Mouse (Mus musculus) olfactory bulb, adult 2 months (tissue): Measurements from ENCODE around the gene Map3k4. TPM values are rescaled to one million over a fixed set of nuclear protein-coding genes. Genes with fewer than 3 reads are reported as not detected.

Source experiments
- H3K27ac ChIP-seq: fragments of 200-500 bp; 2 replicates; pipeline ENCODE4 v1.5.1; 2012; ENCODE audit warnings: low read depth, low read length; ENCODE audit not compliant: insufficient read depth
- H3K4me1 ChIP-seq: fragments of 200-500 bp; 2 replicates; pipeline ENCODE4 v1.6.1; 2012; ENCODE audit warnings: low read length; ENCODE audit not compliant: control insufficient read depth, insufficient read depth
- H3K4me3 ChIP-seq: fragments of 200-500 bp; 2 replicates; pipeline ENCODE4 v1.5.1; 2012; ENCODE audit warnings: mild to moderate bottlenecking, low read depth, low read length, moderate library complexity; ENCODE audit not compliant: insufficient read depth
- CTCF ChIP-seq: fragments of 200-500 bp; IDR thresholded peaks from 2 replicates; pipeline ENCODE4 v1.5.1; 2012; ENCODE audit warnings: low read depth, mild to moderate bottlenecking, low read length, moderate library complexity; ENCODE audit not compliant: insufficient read depth
- POLR2A ChIP-seq: fragments of 200-500 bp; IDR thresholded peaks from 2 replicates; pipeline ENCODE4 v1.6.1; 2012; ENCODE audit warnings: mild to moderate bottlenecking, low read depth, low read length, moderate library complexity; ENCODE audit not compliant: insufficient read depth
- WGBS: fragments of 180-500 bp; shearing (Covaris S2); methylation state at CpG from one replicate; pipeline ENCODE4 v1.1.7; 2018; 5-methylcytosine and 5-hydroxymethylcytosine counted together
- polyA plus RNA-seq: library from polyadenylated mRNA; stranded (reverse); fragments of >200 nt; gene quantifications from 2 replicates; pipeline ENCODE4 v1.2.4, GENCODE M21; 2012; ENCODE audit warnings: low replicate concordance; ENCODE audit not compliant: missing spikeins, insufficient read depth, insufficient read length

The Map3k4 gene
- polyA plus RNA-seq, 1 experiment, result not detected

GRCm38 (mm10) chr17:12277297-12277696 lies 41.3 kb downstream of the Map3k4 start:
- H3K27ac ChIP-seq, result no peak overlapping the region
- no peak for TF ChIP-seq POLR2A
- TF ChIP-seq CTCF, result no peak
- peaks cover 29% of the 10 kb centered on the region for H3K4me1 ChIP-seq
- no peak overlapping the region for H3K4me3 ChIP-seq
- WGBS, result 81% methylated on average over 4 of the region's 4 CpGs

- WGBS, result 55% methylated on average over 11 of the region's 11 CpGs
- H3K27ac ChIP-seq, result no peak overlapping the region
- TF ChIP-seq POLR2A (no peak), CTCF (no peak)
- H3K4me1 ChIP-seq, result peaks cover 29% of the 10 kb centered on the region
- no peak overlapping the region for H3K4me3 ChIP-seq
Observed at GRCm38 (mm10) chr17:12276496-12277200, 41.9 kb downstream of the Map3k4 start.

- peak overlapping the region; percentile 46; the same call in 1 of the 2 replicates for H3K27ac ChIP-seq
- TF ChIP-seq CTCF, result no peak
- no peak for TF ChIP-seq POLR2A
- peaks cover 27% of the 10 kb centered on the region for H3K4me1 ChIP-seq
- WGBS, result 54% methylated on average over 9 of the region's 9 CpGs
- no peak overlapping the region for H3K4me3 ChIP-seq
Observed at GRCm38 (mm10) chr17:12275756-12276155, 42.8 kb downstream of the Map3k4 start.

- Histone ChIP-seq H3K27ac (no peak overlapping the region), H3K4me1 (peaks cover 23% of the 10 kb centered on the region), H3K4me3 (no peak overlapping the region)
- TF ChIP-seq POLR2A, result no peak
- TF ChIP-seq CTCF, result no peak
- 95% methylated on average over 5 of the region's 5 CpGs for WGBS
Observed at GRCm38 (mm10) chr17:12273032-12273431, 45.6 kb downstream of the Map3k4 start.

GRCm38 (mm10) chr17:12271805-12272204 lies 46.8 kb downstream of the Map3k4 start:
- H3K4me1 ChIP-seq, result peaks cover 21% of the 10 kb centered on the region
- WGBS, result 92% methylated on average over 18 of the region's 18 CpGs
- TF ChIP-seq CTCF (no peak), POLR2A (no peak)
- H3K4me3 ChIP-seq, result no peak overlapping the region
- no peak overlapping the region for H3K27ac ChIP-seq

GRCm38 (mm10) chr17:12268538-12268937 lies 50.1 kb downstream of the Map3k4 start:
- Histone ChIP-seq H3K4me1 (peaks cover 24% of the 10 kb centered on the region), H3K4me3 (no peak overlapping the region), H3K27ac (no peak overlapping the region)
- TF ChIP-seq CTCF (no peak), POLR2A (no peak)
- WGBS, result 80% methylated on average over 10 of the region's 10 CpGs

GRCm38 (mm10) chr17:12268091-12268490 lies 50.5 kb downstream of the Map3k4 start:
- Histone ChIP-seq H3K4me1 (peaks cover 24% of the 10 kb centered on the region), H3K4me3 (no peak overlapping the region), H3K27ac (no peak overlapping the region)
- WGBS, result 64% methylated on average over 4 of the region's 4 CpGs
- TF ChIP-seq CTCF, result no peak
- TF ChIP-seq POLR2A, result no peak

GRCm38 (mm10) chr17:12265969-12266925 lies 52.3 kb downstream of the Map3k4 start:
- Histone ChIP-seq H3K4me1 (peaks cover 24% of the 10 kb centered on the region), H3K27ac (peak overlapping the region; percentile 72), H3K4me3 (no peak overlapping the region)
- TF ChIP-seq POLR2A (no peak), CTCF (no peak)
- WGBS, result 43% methylated on average over 21 of the region's 21 CpGs

- Histone ChIP-seq H3K27ac (no peak overlapping the region), H3K4me1 (peaks cover 24% of the 10 kb centered on the region), H3K4me3 (no peak overlapping the region)
- WGBS, result 89% methylated on average over 3 of the region's 3 CpGs
- TF ChIP-seq POLR2A (no peak), CTCF (no peak)
Observed at GRCm38 (mm10) chr17:12264293-12264692, 54.3 kb downstream of the Map3k4 start.
